Mouse (Mus musculus): ENCODE data around the gene Nck2. TPM values are rescaled to one million over a fixed set of nuclear protein-coding genes. Genes with fewer than 3 reads are reported as not detected.

Gene Nck2
- polyA plus RNA-seq, 1 experiment from 2014 or later, result 28.8 TPM

DNA sequence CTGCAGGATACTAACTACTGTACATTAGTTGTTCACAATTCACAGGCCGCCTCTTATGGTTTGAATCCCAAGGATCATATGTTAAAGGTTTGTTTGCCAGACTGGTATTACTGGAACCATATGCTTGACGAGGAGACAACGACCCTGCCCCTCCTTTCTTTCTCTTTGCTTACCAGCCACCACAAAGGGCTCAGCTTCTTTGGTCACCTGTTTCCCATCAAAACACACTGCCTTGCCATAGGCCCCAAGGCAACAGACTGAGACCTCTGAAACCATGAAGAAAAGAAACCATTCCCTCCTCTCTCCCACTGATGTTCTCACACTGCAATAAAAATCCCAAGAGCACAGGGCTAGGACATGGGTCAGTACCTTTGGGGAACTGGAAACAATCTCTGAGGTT lies 43.7 kb upstream of the Nck2 start:
- no peaks in the 10 kb centered on the region for H3K9me3 ChIP-seq (ENCODE audit: control insufficient read depth, low read length)
- H3K4me1 ChIP-seq (ENCODE audit: control insufficient read depth in 2 of 2, insufficient read depth in 2 of 2, low read length in 2 of 2), result 0 out of 4 replicates have a peak, but pooled peaks cover 0 to 4% of the 10 kb centered on the region in 2 experiments
- no peak for ATAC-seq (ENCODE audit: insufficient number of reproducible peaks, insufficient read depth, low FRiP score, low read depth)
- no peak overlapping the region for H3K27ac ChIP-seq (replicated peaks in 1 of 2; ENCODE audit: control insufficient read depth in 1 of 2, insufficient read depth in 1 of 2, low read depth in 2 of 2, low read length in 2 of 2)
- no peak overlapping the region for H3K4me3 ChIP-seq (ENCODE audit: control insufficient read depth in 1 of 2, insufficient read depth in 1 of 2, low read depth in 1 of 2, low read length in 2 of 2)
- 86% methylated on average over 3 of the region's 3 CpGs for WGBS
- H3K9ac ChIP-seq (ENCODE audit: low read length), result no peak overlapping the region
- H3K36me3 ChIP-seq (ENCODE audit: control insufficient read depth, insufficient read depth, low read length), result no peaks in the 10 kb centered on the region
- H3K4me2 ChIP-seq (ENCODE audit: low read length), result no peak overlapping the region
- H3K27me3 ChIP-seq (ENCODE audit: control insufficient read depth, insufficient read depth, low read length), result no peaks in the 10 kb centered on the region

GRCm38 (mm10) chr1:43403341-43403740 lies 41.0 kb upstream of the Nck2 start:
- no peaks in the 10 kb centered on the region for H3K27me3 ChIP-seq (ENCODE audit: control insufficient read depth, insufficient read depth, low read length)
- ATAC-seq (ENCODE audit: insufficient number of reproducible peaks, insufficient read depth, low FRiP score, low read depth), result no peak
- H3K9ac ChIP-seq (ENCODE audit: low read length), result no peak overlapping the region
- H3K27ac ChIP-seq (replicated peaks in 1 of 2; ENCODE audit: control insufficient read depth in 1 of 2, insufficient read depth in 1 of 2, low read depth in 2 of 2, low read length in 2 of 2), result no peak overlapping the region
- H3K9me3 ChIP-seq (ENCODE audit: control insufficient read depth, low read length), result no peaks in the 10 kb centered on the region
- H3K4me3 ChIP-seq (ENCODE audit: control insufficient read depth in 1 of 2, insufficient read depth in 1 of 2, low read depth in 1 of 2, low read length in 2 of 2), result no peak overlapping the region
- 0 out of 4 replicates have a peak, but pooled peaks cover 0 to 2% of the 10 kb centered on the region in 2 experiments for H3K4me1 ChIP-seq (ENCODE audit: control insufficient read depth in 2 of 2, insufficient read depth in 2 of 2, low read length in 2 of 2)
- no peaks in the 10 kb centered on the region for H3K36me3 ChIP-seq (ENCODE audit: control insufficient read depth, insufficient read depth, low read length)
- no peak overlapping the region for H3K4me2 ChIP-seq (ENCODE audit: low read length)

GRCm38 (mm10) chr1:43404693-43405678 lies 39.4 kb upstream of the Nck2 start:
- WGBS, result 43% methylated on average over 9 of the region's 9 CpGs
- no peaks in the 10 kb centered on the region for H3K27me3 ChIP-seq (ENCODE audit: control insufficient read depth, insufficient read depth, low read length)
- no peak overlapping the region for H3K9ac ChIP-seq (ENCODE audit: low read length)
- H3K4me3 ChIP-seq (ENCODE audit: control insufficient read depth in 1 of 2, insufficient read depth in 1 of 2, low read depth in 1 of 2, low read length in 2 of 2), result no peak overlapping the region
- H3K4me1 ChIP-seq (ENCODE audit: control insufficient read depth in 2 of 2, insufficient read depth in 2 of 2, low read length in 2 of 2), result 0 out of 4 replicates have a peak, but pooled peaks cover 0 to 2% of the 10 kb centered on the region in 2 experiments
- H3K36me3 ChIP-seq (ENCODE audit: control insufficient read depth, insufficient read depth, low read length), result no peaks in the 10 kb centered on the region
- H3K9me3 ChIP-seq (ENCODE audit: control insufficient read depth, low read length), result no peaks in the 10 kb centered on the region
- H3K4me2 ChIP-seq (ENCODE audit: low read length), result no peak overlapping the region
- ATAC-seq (ENCODE audit: insufficient number of reproducible peaks, insufficient read depth, low FRiP score, low read depth), result no peak
- H3K27ac ChIP-seq (replicated peaks in 1 of 2; ENCODE audit: control insufficient read depth in 1 of 2, insufficient read depth in 1 of 2, low read depth in 2 of 2, low read length in 2 of 2), result no peak overlapping the region

DNA sequence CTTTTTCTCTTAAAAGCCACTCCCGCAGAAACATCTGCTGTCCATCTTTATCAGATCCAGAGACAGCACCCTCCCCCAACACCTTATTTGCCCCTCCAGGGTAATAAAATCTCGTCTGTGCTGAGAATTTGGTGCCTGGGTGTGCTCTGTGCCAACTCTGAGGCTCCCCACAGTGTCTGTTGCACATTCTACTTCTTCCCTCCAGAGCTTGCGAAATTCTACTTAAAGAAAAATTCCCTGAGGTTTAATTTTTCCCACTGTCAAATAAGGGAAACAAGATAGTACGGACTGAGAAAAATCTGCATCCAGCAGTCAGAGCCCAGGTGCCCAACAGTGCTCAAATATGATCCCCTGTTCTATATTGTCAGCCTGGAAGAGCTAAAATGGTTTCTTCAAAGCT lies 35.4 kb upstream of the Nck2 start:
- H3K9ac ChIP-seq (ENCODE audit: low read length), result no peak overlapping the region
- H3K27me3 ChIP-seq (ENCODE audit: control insufficient read depth, insufficient read depth, low read length), result no peaks in the 10 kb centered on the region
- H3K4me1 ChIP-seq (ENCODE audit: control insufficient read depth in 2 of 2, insufficient read depth in 2 of 2, low read length in 2 of 2), result peaks cover 5 to 6% of the 10 kb centered on the region in 2 experiments; a peak in 2 of 4 replicates
- no peak for ATAC-seq (ENCODE audit: insufficient number of reproducible peaks, insufficient read depth, low FRiP score, low read depth)
- no peaks in the 10 kb centered on the region for H3K36me3 ChIP-seq (ENCODE audit: control insufficient read depth, insufficient read depth, low read length)
- no peak overlapping the region for H3K4me3 ChIP-seq (ENCODE audit: control insufficient read depth in 1 of 2, insufficient read depth in 1 of 2, low read depth in 1 of 2, low read length in 2 of 2)
- H3K9me3 ChIP-seq (ENCODE audit: control insufficient read depth, low read length), result no peaks in the 10 kb centered on the region
- WGBS, result 69% methylated on average over 4 of the region's 4 CpGs
- H3K27ac ChIP-seq (replicated peaks in 1 of 2; ENCODE audit: control insufficient read depth in 1 of 2, insufficient read depth in 1 of 2, low read depth in 2 of 2, low read length in 2 of 2), result no peak overlapping the region
- no peak overlapping the region for H3K4me2 ChIP-seq (ENCODE audit: low read length)

DNA sequence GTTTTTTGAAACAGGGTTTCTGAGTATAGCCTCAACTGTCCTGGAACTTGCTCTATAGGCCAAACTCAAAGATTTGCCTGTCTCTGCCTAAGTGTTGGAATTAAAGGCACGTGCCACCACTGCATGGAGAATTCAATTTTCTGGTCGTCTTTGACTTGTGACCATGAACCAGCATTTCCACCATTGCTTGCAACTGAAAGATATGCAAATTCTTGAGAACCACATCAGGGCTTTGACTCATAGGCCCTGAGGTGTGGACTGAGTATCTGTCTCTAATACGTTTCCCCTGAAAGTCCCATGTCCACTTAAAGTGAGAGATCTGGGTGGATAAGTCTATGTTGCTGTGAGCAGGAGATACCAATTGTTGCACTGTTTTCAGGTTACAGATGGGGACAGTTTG lies 31.6 kb upstream of the Nck2 start:
- WGBS, result 74% methylated on average over 3 of the region's 3 CpGs
- Histone ChIP-seq H3K27ac (replicated peaks in 1 of 2; ENCODE audit: control insufficient read depth in 1 of 2, insufficient read depth in 1 of 2, low read depth in 2 of 2, low read length in 2 of 2) (no peak overlapping the region), H3K4me1 (ENCODE audit: control insufficient read depth in 2 of 2, insufficient read depth in 2 of 2, low read length in 2 of 2) (peaks cover 3 to 8% of the 10 kb centered on the region in 2 experiments; a peak in 2 of 4 replicates), H3K27me3 (ENCODE audit: control insufficient read depth, insufficient read depth, low read length) (no peaks in the 10 kb centered on the region), H3K9me3 (ENCODE audit: control insufficient read depth, low read length) (no peaks in the 10 kb centered on the region), H3K4me3 (ENCODE audit: control insufficient read depth in 1 of 2, insufficient read depth in 1 of 2, low read depth in 1 of 2, low read length in 2 of 2) (no peak overlapping the region), H3K9ac (ENCODE audit: low read length) (no peak overlapping the region), H3K4me2 (ENCODE audit: low read length) (no peak overlapping the region), H3K36me3 (ENCODE audit: control insufficient read depth, insufficient read depth, low read length) (no peaks in the 10 kb centered on the region)
- no peak for ATAC-seq (ENCODE audit: insufficient number of reproducible peaks, insufficient read depth, low FRiP score, low read depth)

GRCm38 (mm10) chr1:43413298-43413697 lies 31.1 kb upstream of the Nck2 start:
- Histone ChIP-seq H3K4me2 (ENCODE audit: low read length) (no peak overlapping the region), H3K27me3 (ENCODE audit: control insufficient read depth, insufficient read depth, low read length) (no peaks in the 10 kb centered on the region), H3K27ac (replicated peaks in 1 of 2; ENCODE audit: control insufficient read depth in 1 of 2, insufficient read depth in 1 of 2, low read depth in 2 of 2, low read length in 2 of 2) (no peak overlapping the region), H3K4me3 (ENCODE audit: control insufficient read depth in 1 of 2, insufficient read depth in 1 of 2, low read depth in 1 of 2, low read length in 2 of 2) (no peak overlapping the region), H3K9ac (ENCODE audit: low read length) (no peak overlapping the region), H3K36me3 (ENCODE audit: control insufficient read depth, insufficient read depth, low read length) (no peaks in the 10 kb centered on the region), H3K4me1 (ENCODE audit: control insufficient read depth in 2 of 2, insufficient read depth in 2 of 2, low read length in 2 of 2) (peaks cover 3 to 8% of the 10 kb centered on the region in 2 experiments; a peak in 2 of 4 replicates), H3K9me3 (ENCODE audit: control insufficient read depth, low read length) (no peaks in the 10 kb centered on the region)
- ATAC-seq (ENCODE audit: insufficient number of reproducible peaks, insufficient read depth, low FRiP score, low read depth), result no peak
- WGBS, result 64% methylated on average over 3 of the region's 3 CpGs

DNA sequence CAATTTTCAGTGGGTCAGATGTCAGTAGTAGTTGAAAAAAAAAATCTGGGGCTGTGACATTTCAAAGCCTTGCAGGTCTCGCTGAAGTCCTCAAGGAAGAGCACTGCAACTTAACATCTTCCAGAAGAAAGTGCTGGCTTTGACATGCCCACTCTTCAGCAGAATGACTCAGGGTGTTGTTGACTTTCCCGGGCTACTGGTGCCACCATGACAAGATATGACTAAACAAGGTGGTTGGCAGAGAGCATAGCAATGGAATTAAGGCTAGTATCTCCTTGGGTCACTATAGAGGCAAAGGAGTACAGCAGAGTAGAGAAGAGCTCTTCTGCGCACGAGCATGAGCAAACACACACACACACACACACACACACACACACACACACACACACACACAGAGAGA lies 30.6 kb upstream of the Nck2 start:
- peaks cover 3 to 8% of the 10 kb centered on the region in 2 experiments; a peak in 2 of 4 replicates for H3K4me1 ChIP-seq (ENCODE audit: control insufficient read depth in 2 of 2, insufficient read depth in 2 of 2, low read length in 2 of 2)
- WGBS, result 66% methylated on average over 4 of the region's 4 CpGs
- H3K27ac ChIP-seq (replicated peaks in 1 of 2; ENCODE audit: control insufficient read depth in 1 of 2, insufficient read depth in 1 of 2, low read depth in 2 of 2, low read length in 2 of 2), result no peak overlapping the region
- H3K9me3 ChIP-seq (ENCODE audit: control insufficient read depth, low read length), result no peaks in the 10 kb centered on the region
- no peak overlapping the region for H3K4me3 ChIP-seq (ENCODE audit: control insufficient read depth in 1 of 2, insufficient read depth in 1 of 2, low read depth in 1 of 2, low read length in 2 of 2)
- no peaks in the 10 kb centered on the region for H3K27me3 ChIP-seq (ENCODE audit: control insufficient read depth, insufficient read depth, low read length)
- ATAC-seq (ENCODE audit: insufficient number of reproducible peaks, insufficient read depth, low FRiP score, low read depth), result no peak
- no peak overlapping the region for H3K4me2 ChIP-seq (ENCODE audit: low read length)
- no peak overlapping the region for H3K9ac ChIP-seq (ENCODE audit: low read length)
- no peaks in the 10 kb centered on the region for H3K36me3 ChIP-seq (ENCODE audit: control insufficient read depth, insufficient read depth, low read length)
